Mouse (Mus musculus) induced T-regulatory cell, adult 2 months (primary cell): ENCODE measurements at regions not wholly inside any gene's neighbourhood (a gene's known extent, or its start where the extent isn't known, plus 50 kb on each side); places are given as distances from the start of the nearest gene placed in this dataset.

Experiments used
- DNase-seq: peaks from one replicate; pipeline ENCODE4 v3.0.0-alpha.2; 2012; ENCODE audit warnings: low read depth

- no peak for DNase-seq
These were observed 74.0 kb upstream of the Ppara start for GRCm38 (mm10) chr15:85660528-85661392.

GRCm38 (mm10) chr15:85661393-85661690 lies 73.4 kb upstream of the Ppara start:
- no peak for DNase-seq

- no peak for DNase-seq
These were observed 73.0 kb upstream of the Ppara start for GRCm38 (mm10) chr15:85661771-85662170.

- no peak for DNase-seq
These were observed 72.5 kb upstream of the Ppara start for GRCm38 (mm10) chr15:85662271-85662670.

- DNase-seq: no peak
These were observed 72.1 kb upstream of the Ppara start for GRCm38 (mm10) chr15:85662673-85663072.

- DNase-seq: no peak
These were observed 70.9 kb upstream of the Ppara start for GRCm38 (mm10) chr15:85663757-85664431.

- no peak for DNase-seq
These were observed 70.4 kb upstream of the Ppara start for GRCm38 (mm10) chr15:85664432-85664828.

- DNase-seq: no peak
These were observed 69.5 kb upstream of the Ppara start for GRCm38 (mm10) chr15:85665181-85665821.

- no peak for DNase-seq
These were observed 68.3 kb upstream of the Ppara start for GRCm38 (mm10) chr15:85666496-85666895.

GRCm38 (mm10) chr15:85667381-85667791 lies 67.4 kb upstream of the Ppara start:
- no peak for DNase-seq

- no peak for DNase-seq
These were observed 66.7 kb upstream of the Ppara start for GRCm38 (mm10) chr15:85667906-85668590.

- no peak for DNase-seq
These were observed 65.7 kb upstream of the Ppara start for GRCm38 (mm10) chr15:85668871-85669651.

GRCm38 (mm10) chr15:85669652-85670175 lies 65.1 kb upstream of the Ppara start:
- DNase-seq: no peak

- DNase-seq: no peak
These were observed 64.5 kb upstream of the Ppara start for GRCm38 (mm10) chr15:85670176-85670788.

- DNase-seq: no peak
These were observed 63.7 kb upstream of the Ppara start for GRCm38 (mm10) chr15:85670789-85671700.

GRCm38 (mm10) chr15:85671701-85672191 lies 63.0 kb upstream of the Ppara start:
- no peak for DNase-seq

GRCm38 (mm10) chr15:85672376-85672775 lies 62.4 kb upstream of the Ppara start:
- DNase-seq: no peak

GRCm38 (mm10) chr15:85672931-85673330 lies 61.9 kb upstream of the Ppara start:
- no peak for DNase-seq

- DNase-seq: no peak
These were observed 61.3 kb upstream of the Ppara start for GRCm38 (mm10) chr15:85673506-85673905.
